Mouse (Mus musculus) Muller cell, postnatal 12 days (primary cell): ENCODE results near the gene Atp4a.
"Not testable (repeated sequence)": the region's sequence is repeated elsewhere in the genome, so short reads cannot be mapped to it uniquely, and the experiment has no call there.

Source experiments
- DNase-seq: peaks from one replicate; pipeline ENCODE4 v3.0.0-alpha.2; 2015; ENCODE audit errors: inconsistent ontology term

Atp4a gene

DNA sequence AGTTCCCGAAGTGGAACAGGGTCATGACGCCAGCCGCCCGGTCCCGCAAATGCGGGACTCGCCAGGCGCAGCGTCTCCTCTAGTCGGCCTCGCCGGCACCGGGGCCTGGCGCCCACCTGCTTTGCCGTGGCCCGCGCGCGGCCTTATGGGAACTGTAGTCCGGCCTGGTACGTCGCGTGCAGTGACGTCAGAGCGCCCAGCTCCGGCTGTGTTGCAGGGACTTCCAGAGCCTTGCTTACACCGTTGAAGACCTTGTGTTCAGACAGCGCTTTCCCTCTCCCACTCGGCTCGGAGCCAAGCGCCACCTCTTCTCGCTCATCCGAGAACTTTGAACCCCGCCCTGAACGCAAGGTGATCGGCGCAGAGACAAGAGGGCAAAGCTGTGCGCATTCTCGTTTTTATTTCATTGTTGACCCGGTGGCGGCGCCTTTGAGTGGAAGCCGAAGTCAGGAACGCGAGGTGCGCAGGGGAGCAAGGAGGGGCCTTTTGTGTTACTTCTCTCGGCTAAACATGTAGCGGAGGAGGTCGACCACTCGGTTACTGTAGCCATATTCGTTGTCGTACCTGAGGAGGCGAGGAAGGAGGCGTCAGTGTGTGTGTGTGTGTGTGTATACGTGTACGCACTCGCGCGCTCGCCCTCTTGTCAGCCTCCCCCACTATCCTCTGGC is 17.5 kb downstream of the Atp4a start, which contains the start of gene Tmem147:
Gene Tmem147, minus strand, starts transcription at position 145 of the 668 bp plus-strand sequence.
- DNase-seq: peak; percentile 95

GRCm38 (mm10) chr7:30730064-30730722 is 18.2 kb downstream of the Atp4a start:
- peak; percentile 17 for DNase-seq

GRCm38 (mm10) chr7:30736211-30736610 is 24.2 kb downstream of the Atp4a start:
- no peak for DNase-seq

DNA sequence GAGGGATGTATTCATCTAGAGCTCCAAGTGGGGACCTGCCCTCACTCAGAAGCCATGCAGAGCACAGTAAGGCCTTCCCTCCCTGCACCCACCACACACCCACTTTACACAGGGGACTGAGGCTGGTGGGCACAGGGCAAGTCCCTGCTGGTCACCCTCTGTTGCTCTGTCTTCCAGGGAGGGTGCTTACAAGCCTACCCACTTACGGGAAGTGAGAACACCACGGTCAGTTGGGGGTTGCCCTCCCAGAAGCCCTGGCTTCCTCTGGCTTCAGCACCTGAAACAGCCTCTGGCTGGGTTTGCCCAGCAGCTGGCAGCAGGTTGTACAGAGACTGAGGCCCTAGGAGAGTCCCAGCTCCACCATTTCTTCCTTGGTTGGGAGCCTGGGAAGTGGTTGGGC is 30.6 kb downstream of the Atp4a start:
- not testable (repeated sequence) for DNase-seq

GRCm38 (mm10) chr7:30743617-30744016 is 31.6 kb downstream of the Atp4a start, which contains the start of gene Gapdhs:
Gene Gapdhs, minus strand, starts transcription at chr7:30743681.
- not testable (repeated sequence) for DNase-seq

DNA sequence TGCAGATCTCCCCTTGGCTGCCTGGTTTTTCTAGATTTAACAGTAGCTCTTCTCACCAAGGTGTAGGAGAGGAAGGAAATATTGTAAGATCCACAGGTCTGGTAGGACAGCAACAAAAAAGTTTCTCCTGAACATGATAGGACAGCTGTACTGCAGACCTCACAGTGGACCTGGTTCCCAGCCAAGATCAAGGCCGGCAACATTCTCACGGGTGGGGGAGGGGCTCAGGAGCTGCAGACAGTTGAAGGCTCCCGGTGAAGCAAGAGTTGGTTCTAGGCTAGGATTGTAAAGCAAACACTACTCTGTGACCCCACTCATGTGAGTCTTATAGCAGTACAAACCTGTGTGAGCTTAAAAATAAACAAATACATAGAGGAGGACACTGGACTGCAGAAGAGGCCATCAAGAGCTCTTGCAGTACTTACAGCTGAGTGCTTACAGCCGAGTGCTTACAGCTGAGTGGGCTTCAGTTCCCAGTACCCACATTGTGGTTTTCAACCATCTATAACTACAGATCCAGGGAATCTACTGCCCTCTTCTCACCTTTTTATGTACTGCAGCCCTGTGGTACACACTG is 32.1 kb downstream of the Atp4a start:
- peak; percentile 51 for DNase-seq

GRCm38 (mm10) chr7:30747525-30748204 is 35.7 kb downstream of the Atp4a start:
- DNase-seq: no peak

DNA sequence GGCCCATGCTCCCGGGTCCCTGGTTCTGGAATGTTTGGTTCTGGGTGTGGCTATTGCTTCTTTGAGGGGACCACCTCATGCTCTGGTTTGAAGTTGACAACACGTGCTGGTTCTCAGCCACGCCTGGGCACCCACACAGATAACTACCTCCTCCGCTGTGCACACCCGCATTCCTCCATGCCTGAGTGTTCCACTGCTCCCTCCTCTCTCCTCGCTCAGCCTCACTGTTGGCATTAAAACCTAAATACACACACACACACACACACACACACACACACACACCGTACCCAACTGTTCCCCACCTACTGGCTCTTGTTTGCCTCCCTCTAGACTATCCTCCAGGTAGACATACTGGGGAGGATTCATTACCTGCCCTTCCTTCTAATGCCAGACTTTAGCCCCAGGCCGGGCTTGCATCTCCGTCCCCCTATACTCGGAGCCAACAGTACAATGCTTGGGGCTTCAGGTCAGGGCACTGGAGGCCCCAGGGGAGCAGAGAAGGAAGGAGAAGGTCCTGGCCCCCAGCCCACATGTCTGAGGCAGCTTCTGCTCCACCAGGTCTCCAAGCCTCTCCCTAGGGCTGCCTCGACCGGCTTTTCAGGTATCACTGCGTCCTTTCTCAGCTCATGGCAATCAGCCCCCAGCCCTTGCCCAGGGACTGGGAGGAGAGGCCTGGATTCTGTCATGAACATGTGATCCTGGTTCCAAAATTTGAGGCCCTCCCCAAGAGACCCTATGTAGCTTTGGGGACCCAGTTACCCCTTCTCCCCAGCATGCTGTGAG is 38.0 kb downstream of the Atp4a start:
- DNase-seq: no peak

DNA sequence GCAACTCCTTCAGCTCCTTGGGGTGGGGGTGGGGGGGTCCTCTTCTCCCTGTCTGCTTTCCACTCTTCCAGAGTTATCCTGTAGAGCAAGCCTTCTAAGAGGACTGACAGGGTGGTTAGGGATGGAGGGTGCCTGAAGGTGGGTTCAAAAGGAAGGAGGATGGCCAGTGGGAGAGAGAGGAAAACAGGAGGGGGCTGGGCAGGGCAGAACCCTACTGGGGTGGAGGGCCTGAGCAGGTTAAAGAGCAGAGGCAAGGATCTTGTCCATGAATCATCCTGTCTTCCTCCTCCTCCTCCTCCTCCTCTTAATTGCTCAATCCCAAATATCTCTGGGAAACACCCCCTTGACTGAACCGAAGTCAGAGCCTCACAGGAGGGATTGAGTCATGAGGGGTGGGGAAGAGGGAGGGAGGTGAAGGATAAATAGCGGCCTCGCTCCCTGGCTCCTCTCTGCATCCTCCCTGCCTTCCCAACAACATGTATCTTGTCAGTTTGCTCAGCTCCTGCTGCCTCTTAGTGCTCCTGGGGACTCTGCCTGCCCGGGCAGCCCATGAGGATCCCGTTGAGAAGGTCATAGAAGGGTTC is 39.2 kb downstream of the Atp4a start, which contains the start of gene Sbsn:
Gene Sbsn, plus strand, starts transcription at position 386 of the 584 bp plus-strand sequence.
- DNase-seq: peak; percentile 2

DNA sequence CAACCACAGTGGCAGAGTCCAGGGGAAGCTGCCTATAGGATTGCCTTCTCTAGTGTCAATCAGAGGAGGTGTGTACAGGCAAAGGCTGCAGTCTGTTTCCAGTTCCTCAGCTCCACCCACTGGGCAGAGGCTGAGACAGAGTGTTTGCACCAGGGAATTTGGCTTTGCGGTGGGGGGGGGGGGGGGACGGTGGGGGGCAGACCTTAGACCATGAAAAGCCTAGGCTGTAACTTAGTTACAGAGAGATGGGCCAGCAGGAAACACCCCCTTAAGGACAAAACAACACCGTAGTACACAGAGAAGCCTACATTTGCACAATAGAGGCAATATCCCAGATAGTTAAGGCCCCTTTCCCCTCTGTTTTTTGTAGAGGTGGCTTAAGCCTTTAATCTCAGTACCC is 45.0 kb downstream of the Atp4a start:
- no peak for DNase-seq

DNA sequence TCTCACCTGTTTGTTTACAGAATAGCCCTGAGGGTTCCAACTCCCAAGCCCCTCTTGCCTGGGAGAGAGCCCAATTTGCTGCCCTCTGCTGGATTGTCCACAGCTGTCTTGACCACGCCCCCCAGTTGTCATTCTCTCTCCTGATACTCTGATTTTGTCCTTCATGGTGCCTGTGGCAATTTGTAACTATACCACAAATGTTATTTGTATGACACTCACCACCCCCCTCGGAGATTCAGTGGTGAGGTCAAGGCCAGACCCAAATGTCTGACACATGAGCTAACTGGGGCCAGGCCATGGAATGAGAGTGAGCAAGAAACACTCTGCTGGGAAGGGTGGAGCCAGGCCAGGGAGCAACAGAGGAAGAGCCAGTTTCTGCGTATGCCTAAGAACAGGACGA is 46.8 kb downstream of the Atp4a start:
- peak; percentile 6 for DNase-seq

- DNase-seq: no peak
Observed at GRCm38 (mm10) chr7:30761769-30762352, 49.9 kb downstream of the Atp4a start.

- DNase-seq: no peak
Observed at GRCm38 (mm10) chr7:30763456-30763855, 51.4 kb downstream of the Atp4a start, which contains the start of gene Dmkn. Gene Dmkn, plus strand, starts transcription at chr7:30763756.

- no peak for DNase-seq
Observed at GRCm38 (mm10) chr7:30765173-30765572, 53.2 kb downstream of the Atp4a start.

DNA sequence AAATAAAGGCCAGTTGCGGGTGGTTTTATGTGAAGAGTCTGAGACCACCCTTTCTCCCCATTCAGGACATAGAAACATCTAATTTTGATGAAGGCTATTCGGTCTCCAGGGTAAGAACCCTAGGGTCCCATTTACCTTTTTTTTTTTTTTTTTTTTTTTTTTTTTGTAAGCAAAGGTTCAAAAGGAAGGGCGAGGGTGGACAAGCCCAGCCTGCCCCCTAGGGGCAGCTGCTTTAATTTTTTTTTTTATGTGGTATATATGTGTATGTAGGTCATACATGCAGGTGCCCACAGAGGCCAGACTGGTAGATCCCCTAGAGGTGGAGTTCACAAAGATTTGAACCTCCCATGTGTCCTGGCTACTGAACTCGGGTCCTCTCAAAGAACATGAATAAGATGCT is 54.4 kb downstream of the Atp4a start:
- no peak for DNase-seq

DNA sequence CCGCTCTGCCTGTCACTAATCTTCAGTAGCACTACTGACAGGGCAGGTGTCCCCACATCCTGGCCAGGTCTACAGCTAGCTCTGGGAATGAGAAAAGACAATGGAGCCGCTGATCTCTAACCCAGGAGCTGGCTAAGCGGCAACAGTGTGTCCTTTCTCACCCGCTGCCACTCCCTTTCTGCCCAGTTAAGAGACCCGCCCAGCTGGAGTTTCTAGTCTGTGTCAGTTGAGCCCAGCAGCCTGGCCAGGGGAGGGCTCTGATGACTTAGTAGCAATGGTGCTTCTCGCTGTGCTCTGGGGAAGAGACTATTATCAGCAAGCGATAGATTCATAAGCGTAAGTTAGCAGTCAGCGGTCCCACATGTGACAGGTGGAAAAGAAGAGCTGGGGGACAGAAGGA is 57.2 kb downstream of the Atp4a start:
- DNase-seq: no peak
